Mouse (Mus musculus): ENCODE data around the gene Cnksr3. TPM values are rescaled to one million over a fixed set of nuclear protein-coding genes. Genes with fewer than 3 reads are reported as not detected.

The Cnksr3 gene
- polyA plus RNA-seq (2016; fragmentation: Nextera tagmentation; extraction: Ambion mirVana) = 10.9 and 12.7 TPM in 2 replicates

DNA sequence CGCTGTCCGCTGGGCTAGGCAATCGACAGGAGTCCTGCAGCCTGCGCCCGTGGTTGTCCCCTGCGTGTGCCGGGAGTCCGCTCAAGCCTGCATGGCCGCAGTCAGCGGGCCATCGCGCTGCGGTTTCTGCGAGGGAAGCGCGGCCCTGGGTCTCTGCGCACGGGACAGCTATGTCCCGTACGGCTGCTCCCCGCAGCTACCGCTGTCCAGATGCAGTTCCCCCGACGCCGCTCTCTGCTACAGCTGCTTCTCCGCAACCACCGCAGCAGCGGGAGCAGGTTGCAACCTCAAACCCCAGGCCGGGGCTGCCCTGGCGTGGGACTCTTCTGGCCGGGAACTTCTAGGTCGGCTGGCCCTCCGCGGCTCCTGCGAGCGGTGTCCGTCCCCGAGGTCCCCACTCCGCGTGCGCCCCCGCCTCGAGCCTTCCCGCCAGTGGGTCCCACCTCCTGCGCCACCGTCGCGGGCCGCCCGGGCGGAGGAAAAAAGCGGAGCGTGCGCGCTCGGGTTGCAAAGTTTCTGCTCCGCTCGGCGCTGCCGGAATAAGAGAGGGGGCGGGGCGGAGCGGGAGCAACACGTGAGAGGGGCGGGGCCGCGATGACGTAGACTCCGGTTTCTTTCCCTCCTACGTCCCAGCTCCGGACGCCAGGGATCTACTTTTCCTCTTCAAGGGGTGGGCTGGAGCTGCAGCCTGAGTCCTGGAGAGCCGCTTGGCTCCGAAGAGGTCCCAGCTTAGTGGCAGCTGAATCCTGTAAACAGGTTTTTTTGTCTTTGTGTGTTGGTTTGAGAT is at the start of gene Cnksr3:
Cnksr3 (minus strand) TSS at position 542 of the 787 bp plus-strand sequence.
- no peaks in the 10 kb centered on the region for H3K27me3 ChIP-seq
- under 1% methylated on average over 74 of the region's 74 CpGs for WGBS
- H3K4me3 ChIP-seq = peak within 1 kb of the TSS; percentile 70

DNA sequence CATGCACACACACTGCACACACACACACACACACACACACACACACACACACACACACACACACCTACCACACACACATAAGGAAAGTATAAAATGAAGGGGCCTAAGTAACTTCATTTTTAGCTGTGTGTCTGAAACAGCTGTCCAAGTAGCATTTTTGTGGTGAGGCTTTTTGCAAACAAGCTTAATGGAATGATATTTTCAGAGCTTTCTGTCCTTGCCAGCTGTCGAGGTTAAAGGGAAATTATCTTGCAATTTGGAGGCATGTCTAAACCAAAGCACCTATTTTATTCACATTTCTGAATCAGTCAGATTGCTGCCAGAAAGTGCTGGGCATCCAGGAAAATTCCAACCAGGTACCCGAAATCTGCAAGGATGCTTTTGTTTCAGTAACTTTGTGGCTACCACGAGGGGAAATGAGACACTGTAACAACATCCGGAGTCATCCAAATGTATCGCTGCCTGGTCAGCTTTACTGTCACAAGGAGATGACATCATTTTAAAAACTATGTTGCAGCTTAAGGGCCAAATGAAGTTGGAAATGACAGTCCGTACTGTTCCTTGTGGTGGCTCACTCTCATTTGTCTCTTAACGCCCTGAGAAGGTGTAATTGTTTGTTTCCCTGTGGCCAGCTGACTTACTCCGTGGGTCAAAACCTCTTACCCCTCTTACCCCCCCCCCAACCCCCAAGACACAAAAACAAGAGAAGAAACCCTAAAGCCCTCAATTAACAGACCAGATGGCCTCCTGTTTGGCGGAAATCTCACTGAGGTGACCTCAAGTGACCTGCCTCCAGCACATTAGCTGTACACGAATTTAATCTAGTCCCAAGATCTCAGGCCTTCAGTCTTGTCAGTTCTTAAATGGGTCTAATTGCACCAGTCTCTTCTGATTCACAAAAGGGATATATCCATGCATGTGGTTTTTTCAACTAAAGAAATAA is 48.4 kb upstream of the Cnksr3 start:
- Histone ChIP-seq H3K4me2 (replicated peaks) (no peak overlapping the region), H3K4me1 (peaks cover 9% of the 10 kb centered on the region; the same call in 1 of the 2 replicates), H3K27ac (no peak overlapping the region), H3K9ac (no peak overlapping the region), H3K9me3 (no peaks in the 10 kb centered on the region), H3K27me3 (no peaks in the 10 kb centered on the region), H3K36me3 (no peaks in the 10 kb centered on the region), H3K4me3 (no peak overlapping the region)
- 30% methylated on average over 10 of the region's 10 CpGs for WGBS
- no peak for ATAC-seq (ENCODE audit: insufficient number of reproducible peaks, insufficient read depth, low FRiP score, low TSS enrichment)

More for the DNA sequence above, at the start of gene Cnksr3:
- peaks cover 32% of the 10 kb centered on the region for H3K4me1 ChIP-seq
- H3K4me2 ChIP-seq (replicated peaks) = peak within 1 kb of the TSS; percentile 79
- ATAC-seq (ENCODE audit: insufficient number of reproducible peaks, insufficient read depth, low FRiP score, low TSS enrichment) = peak; percentile 87
- H3K9me3 ChIP-seq = no peaks in the 10 kb centered on the region
- peak within 1 kb of the TSS; percentile 90 for H3K27ac ChIP-seq
- H3K36me3 ChIP-seq = no peaks in the 10 kb centered on the region
- peak within 1 kb of the TSS; percentile 83 for H3K9ac ChIP-seq

DNA sequence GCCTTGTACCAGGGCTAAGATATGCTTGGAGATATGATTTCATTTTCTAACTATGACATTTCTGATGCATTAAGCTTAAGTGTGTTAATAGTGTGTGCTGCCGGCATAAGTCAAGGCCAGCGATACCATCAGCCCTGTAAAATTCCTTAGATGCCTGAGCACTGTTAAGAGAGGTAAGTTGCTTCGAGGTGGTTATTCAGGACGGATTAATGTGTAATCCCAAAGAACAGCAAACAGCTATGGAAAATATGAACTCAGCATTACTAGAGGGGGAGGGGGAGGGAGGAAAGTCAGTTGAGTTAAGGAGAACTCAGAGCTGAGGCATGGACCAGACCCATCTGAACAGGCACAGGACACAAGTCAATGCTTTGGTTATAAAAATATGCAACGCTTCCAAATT is 46.6 kb upstream of the Cnksr3 start:
- Histone ChIP-seq H3K9me3 (no peaks in the 10 kb centered on the region), H3K9ac (no peak overlapping the region), H3K4me1 (peaks cover 9% of the 10 kb centered on the region; the same call in 1 of the 2 replicates), H3K4me2 (replicated peaks) (no peak overlapping the region), H3K27ac (no peak overlapping the region), H3K4me3 (no peak overlapping the region), H3K27me3 (no peaks in the 10 kb centered on the region), H3K36me3 (no peaks in the 10 kb centered on the region)
- ATAC-seq (ENCODE audit: insufficient number of reproducible peaks, insufficient read depth, low FRiP score, low TSS enrichment) = no peak
- 66% methylated on average over 5 of the region's 5 CpGs for WGBS

DNA sequence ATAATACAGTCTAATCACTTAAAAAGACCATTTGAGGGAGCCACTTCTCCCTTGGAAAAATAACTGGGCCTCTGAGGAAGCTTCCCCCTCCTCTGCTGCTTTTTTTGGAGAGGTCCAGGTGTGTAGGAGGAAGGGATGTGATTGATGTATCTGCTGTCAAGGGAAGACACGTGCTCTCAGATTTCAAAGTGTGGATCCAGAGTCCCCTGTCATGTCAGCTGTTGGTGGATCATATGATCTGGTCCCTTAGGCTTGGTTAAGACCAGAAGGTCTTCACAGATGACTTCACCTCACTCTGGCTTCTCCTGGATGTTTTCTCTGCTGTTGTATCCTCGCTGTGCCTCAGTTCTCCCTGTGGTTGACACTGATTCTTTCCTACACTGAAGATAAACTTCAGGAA is 38.4 kb upstream of the Cnksr3 start:
- no peaks in the 10 kb centered on the region for H3K9me3 ChIP-seq
- H3K9ac ChIP-seq = no peak overlapping the region
- no peaks in the 10 kb centered on the region for H3K27me3 ChIP-seq
- no peak for ATAC-seq (ENCODE audit: insufficient number of reproducible peaks, insufficient read depth, low FRiP score, low TSS enrichment)
- H3K4me1 ChIP-seq = no peaks in the 10 kb centered on the region
- no peak overlapping the region for H3K27ac ChIP-seq
- WGBS = 75% methylated on average over 2 of the region's 2 CpGs
- H3K36me3 ChIP-seq = no peaks in the 10 kb centered on the region
- no peak overlapping the region for H3K4me2 ChIP-seq (replicated peaks)
- H3K4me3 ChIP-seq = no peak overlapping the region

DNA sequence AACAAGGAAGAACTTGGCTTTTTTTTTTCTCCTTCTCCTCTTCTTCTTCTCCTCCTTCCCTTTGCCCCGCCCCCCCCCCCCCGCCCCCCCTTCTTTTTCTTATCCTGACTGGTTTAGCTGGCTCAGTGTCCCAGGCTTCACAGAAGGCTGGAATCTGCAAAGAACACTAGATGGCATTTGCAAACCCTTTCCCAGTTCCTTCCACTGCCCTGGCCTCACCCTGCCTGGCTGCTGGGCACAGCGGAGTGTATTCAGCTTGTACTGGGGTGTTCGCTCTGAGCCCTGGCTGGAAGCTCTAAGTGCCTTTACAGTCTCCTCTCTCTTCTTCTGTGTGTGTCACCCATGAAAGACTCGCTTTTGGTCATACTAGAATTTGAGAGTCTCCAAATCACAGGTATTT is 22.6 kb upstream of the Cnksr3 start:
- Histone ChIP-seq H3K4me1 (peaks cover 5% of the 10 kb centered on the region; the same call in 1 of the 2 replicates), H3K4me3 (no peak overlapping the region), H3K9ac (no peak overlapping the region), H3K27me3 (no peaks in the 10 kb centered on the region), H3K27ac (no peak overlapping the region), H3K4me2 (replicated peaks) (no peak overlapping the region), H3K36me3 (no peaks in the 10 kb centered on the region), H3K9me3 (no peaks in the 10 kb centered on the region)
- WGBS = 26% methylated on average over 3 of the region's 5 CpGs
- ATAC-seq (ENCODE audit: insufficient number of reproducible peaks, insufficient read depth, low FRiP score, low TSS enrichment) = no peak

DNA sequence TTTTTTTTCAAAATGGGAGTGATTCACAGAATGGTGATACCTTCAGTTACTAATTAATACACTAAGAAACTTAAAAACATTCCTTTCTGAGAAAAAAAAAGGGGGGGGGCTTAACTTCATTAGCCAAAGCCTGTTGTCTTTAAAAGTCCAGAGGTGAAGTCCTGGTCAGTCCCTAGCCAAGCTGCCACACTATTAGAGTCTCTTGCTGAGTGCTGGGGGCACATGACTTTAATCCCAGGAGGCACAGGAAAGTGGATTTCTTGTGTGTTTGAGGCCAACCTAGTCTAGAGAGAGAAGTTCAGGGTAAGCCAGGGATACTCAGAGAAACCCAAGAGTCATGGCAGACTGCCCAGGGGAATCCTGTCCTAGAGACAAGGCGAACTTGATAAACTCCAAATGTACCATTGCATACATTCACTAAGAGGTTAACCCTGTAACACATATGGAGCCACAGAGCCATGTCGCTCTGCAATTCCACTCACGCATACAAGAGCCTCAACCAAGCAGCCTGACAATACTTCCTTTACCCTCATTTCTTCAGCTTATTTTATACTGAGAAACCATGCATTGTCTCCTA is 5.6 kb upstream of the Cnksr3 start:
- H3K27me3 ChIP-seq = no peaks in the 10 kb centered on the region
- no peak overlapping the region for H3K27ac ChIP-seq
- no peaks in the 10 kb centered on the region for H3K36me3 ChIP-seq
- no peak overlapping the region for H3K4me2 ChIP-seq (replicated peaks)
- H3K9ac ChIP-seq = no peak overlapping the region
- H3K9me3 ChIP-seq = no peaks in the 10 kb centered on the region
- 72% methylated on average over 3 of the region's 3 CpGs for WGBS
- H3K4me1 ChIP-seq = peaks cover 14% of the 10 kb centered on the region
- ATAC-seq (ENCODE audit: insufficient number of reproducible peaks, insufficient read depth, low FRiP score, low TSS enrichment) = no peak
- no peak overlapping the region for H3K4me3 ChIP-seq

DNA sequence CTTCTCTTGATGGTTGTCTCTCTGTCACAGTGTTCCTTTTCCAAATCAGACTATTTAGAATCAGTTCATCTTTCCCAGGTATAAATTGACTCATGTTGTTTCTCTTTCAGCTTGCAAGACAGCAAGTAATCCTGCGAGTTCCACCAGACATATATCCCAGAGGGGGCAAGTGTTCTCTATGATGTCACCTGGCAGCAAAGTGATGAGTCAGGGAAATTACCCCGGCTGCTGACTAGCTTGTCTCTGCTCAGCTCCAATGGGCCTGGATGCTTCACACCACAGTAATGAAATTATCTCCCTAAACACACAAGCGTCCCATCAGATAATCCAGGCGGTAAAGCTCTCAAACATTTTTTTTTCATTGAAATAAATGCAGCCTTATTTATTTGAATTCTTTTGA is 2.7 kb upstream of the Cnksr3 start:
- peaks cover 22% of the 10 kb centered on the region for H3K4me1 ChIP-seq
- ATAC-seq (ENCODE audit: insufficient number of reproducible peaks, insufficient read depth, low FRiP score, low TSS enrichment) = no peak
- 72% methylated on average over 4 of the region's 4 CpGs for WGBS
- H3K4me2 ChIP-seq (replicated peaks) = no peak overlapping the region
- H3K36me3 ChIP-seq = no peaks in the 10 kb centered on the region
- no peaks in the 10 kb centered on the region for H3K27me3 ChIP-seq
- H3K27ac ChIP-seq = no peak overlapping the region
- no peaks in the 10 kb centered on the region for H3K9me3 ChIP-seq
- no peak overlapping the region for H3K4me3 ChIP-seq
- H3K9ac ChIP-seq = no peak overlapping the region

DNA sequence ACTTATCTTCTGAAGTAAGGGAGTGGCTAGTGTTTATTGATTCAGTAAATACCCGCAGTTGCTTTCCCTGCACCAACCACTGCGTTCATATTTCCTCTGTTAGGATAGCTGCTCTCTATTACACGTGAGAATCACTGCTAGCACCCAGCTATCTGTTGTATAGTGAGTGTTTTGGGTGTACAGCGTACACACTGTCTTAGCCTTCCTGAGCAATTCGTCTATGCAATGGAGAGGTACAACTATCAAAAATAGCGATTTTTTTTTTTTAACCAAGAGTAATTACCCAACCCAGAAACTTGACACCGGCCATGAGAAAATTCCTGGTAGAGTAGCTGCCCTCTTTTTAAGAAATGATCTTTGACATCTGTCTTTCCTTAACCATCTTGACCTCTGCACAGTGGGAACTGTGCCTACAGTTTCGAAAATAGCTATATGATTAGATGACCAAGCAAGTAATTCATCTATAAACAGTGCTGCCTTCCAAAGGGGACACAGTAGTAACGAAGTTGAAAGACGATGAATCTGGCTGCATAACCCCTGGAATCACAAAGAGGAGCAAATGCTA is 1.1 kb upstream of the Cnksr3 start:
- Histone ChIP-seq H3K4me1 (peaks cover 32% of the 10 kb centered on the region), H3K9me3 (no peaks in the 10 kb centered on the region), H3K4me2 (replicated peaks) (peak overlapping the region; percentile 79), H3K27ac (peak overlapping the region; percentile 90; the same call in 1 of the 2 replicates), H3K4me3 (peak overlapping the region; percentile 70), H3K9ac (0 out of 2 replicates have a peak overlapping the region, but pooled peaks have one; percentile 42), H3K36me3 (no peaks in the 10 kb centered on the region), H3K27me3 (no peaks in the 10 kb centered on the region)
- 14% methylated on average over 10 of the region's 10 CpGs for WGBS
- ATAC-seq (ENCODE audit: insufficient number of reproducible peaks, insufficient read depth, low FRiP score, low TSS enrichment) = no peak

DNA sequence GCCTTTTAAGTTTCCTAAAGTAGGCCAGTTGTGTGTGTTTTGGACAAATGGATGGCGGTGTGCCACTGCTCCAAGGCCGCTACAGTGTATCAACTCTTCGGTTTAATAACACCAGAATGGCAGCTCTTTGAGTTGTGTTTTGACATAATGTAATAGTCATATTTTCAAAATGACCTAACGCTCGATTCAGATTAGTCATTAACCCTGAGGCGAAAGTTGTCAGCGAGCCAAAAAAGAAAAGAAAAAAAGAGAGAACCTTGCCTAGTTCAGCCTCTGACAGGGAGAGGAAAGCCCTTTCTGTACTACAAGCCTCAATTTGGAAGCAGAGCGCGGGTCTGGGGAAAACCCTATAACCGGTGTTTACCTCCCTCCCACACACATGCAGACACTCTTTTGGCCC is 500 bp upstream of the Cnksr3 start:
- Histone ChIP-seq H3K27ac (peak overlapping the region; percentile 90), H3K4me3 (peak overlapping the region; percentile 70), H3K27me3 (no peaks in the 10 kb centered on the region), H3K9me3 (no peaks in the 10 kb centered on the region), H3K4me2 (replicated peaks) (peak overlapping the region; percentile 79), H3K36me3 (no peaks in the 10 kb centered on the region), H3K9ac (peak overlapping the region; percentile 42), H3K4me1 (peaks cover 32% of the 10 kb centered on the region)
- no peak for ATAC-seq (ENCODE audit: insufficient number of reproducible peaks, insufficient read depth, low FRiP score, low TSS enrichment)
- 10% methylated on average over 10 of the region's 10 CpGs for WGBS

DNA sequence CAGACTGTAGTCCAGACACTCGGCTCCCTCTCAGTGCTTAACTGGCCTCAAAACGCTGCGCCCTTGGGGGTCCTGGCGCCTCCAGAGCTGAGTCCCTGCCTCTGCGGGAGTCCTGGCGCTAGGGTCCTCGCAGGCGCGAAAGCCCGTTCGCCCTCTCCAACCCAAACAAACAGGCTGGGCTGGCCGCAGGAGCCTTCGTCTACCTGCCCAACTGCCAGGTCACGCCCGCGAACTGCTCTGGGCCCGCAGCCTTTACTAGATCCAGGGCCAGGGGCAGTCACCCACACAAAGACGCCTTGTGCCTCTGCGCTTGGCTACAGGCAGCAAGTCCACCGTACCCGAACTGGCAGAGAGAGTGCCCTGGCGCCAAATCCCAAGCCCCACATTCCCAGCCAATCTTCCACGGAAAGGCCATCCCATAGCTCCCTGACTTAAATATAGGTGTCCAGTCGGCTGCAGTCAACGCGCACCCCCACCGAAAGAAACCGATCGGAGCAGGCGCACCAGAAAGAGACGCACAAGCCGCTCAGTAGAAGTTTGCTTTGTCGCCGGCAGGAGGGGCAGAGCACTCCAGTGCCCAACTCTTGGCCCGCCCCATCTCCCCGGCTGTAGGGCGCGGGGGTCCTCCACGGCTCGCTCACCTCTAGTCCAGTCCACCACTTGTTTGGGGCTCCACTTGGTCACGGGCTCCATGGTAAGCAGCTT is 894 bp downstream of the Cnksr3 start:
- H3K9ac ChIP-seq = peak overlapping the region; percentile 83
- peak overlapping the region; percentile 79 for H3K4me2 ChIP-seq (replicated peaks)
- H3K27ac ChIP-seq = peak overlapping the region; percentile 90
- no peaks in the 10 kb centered on the region for H3K36me3 ChIP-seq
- H3K27me3 ChIP-seq = no peaks in the 10 kb centered on the region
- H3K4me1 ChIP-seq = peaks cover 32% of the 10 kb centered on the region
- peak overlapping the region; percentile 70 for H3K4me3 ChIP-seq
- no peaks in the 10 kb centered on the region for H3K9me3 ChIP-seq
- WGBS = 0% methylated on average over 41 of the region's 41 CpGs
- peak; percentile 91 for ATAC-seq (ENCODE audit: insufficient number of reproducible peaks, insufficient read depth, low FRiP score, low TSS enrichment)

All from embryonic facial prominence, embryonic 12.5 days (tissue).